Mouse (Mus musculus) limb, embryonic 10.5 days (tissue): ENCODE results near the gene Zfp185. TPM values are rescaled to one million over a fixed set of nuclear protein-coding genes. Genes with fewer than 3 reads are reported as not detected.

ENCODE experiments used
- DNase-seq: peaks from one replicate; pipeline ENCODE4 v3.0.0-alpha.2; 2017; ENCODE audit warnings: low spot score
- H3K27ac ChIP-seq: fragments of 300-500 bp; sonication (generic); 2 replicates; pipeline ENCODE4 v1.5.1; 2016; ENCODE audit warnings: mild to moderate bottlenecking
- H3K27me3 ChIP-seq: fragments of 300-500 bp; sonication (generic); 2 replicates; pipeline ENCODE4 v1.6.1; 2016; ENCODE audit warnings: low read depth, mild to moderate bottlenecking; ENCODE audit not compliant: poor library complexity, severe bottlenecking
- H3K36me3 ChIP-seq: fragments of 300-500 bp; sonication (generic); 2 replicates; pipeline ENCODE4 v1.6.1; 2016; ENCODE audit warnings: mild to moderate bottlenecking, moderate library complexity
- H3K4me1 ChIP-seq: fragments of 300-500 bp; sonication (generic); 2 replicates; pipeline ENCODE4 v1.6.1; 2016
- H3K4me3 ChIP-seq: fragments of 300-500 bp; sonication (generic); 2 replicates; pipeline ENCODE4 v1.5.1; 2016; ENCODE audit warnings: mild to moderate bottlenecking, moderate library complexity
- H3K9me3 ChIP-seq: fragments of 300-500 bp; sonication (generic); replicated peaks from 2 replicates; pipeline ENCODE4 v1.6.1; 2016; ENCODE audit warnings: mild to moderate bottlenecking
- WGBS: fragments of 180-500 bp; shearing (Covaris S2); methylation state at CpG from one replicate; pipeline ENCODE4 v1.1.7; 2016; 5-methylcytosine and 5-hydroxymethylcytosine counted together
- polyA plus RNA-seq: library from polyadenylated mRNA; unstranded; fragments of >200 nt; fragmentation: Nextera tagmentation; extraction: Ambion mirVana; gene quantifications from 2 replicates; pipeline ENCODE4 v1.2.1, GENCODE M21; 2016

Gene Zfp185
- polyA plus RNA-seq, 1 experiment from 2014 or later, result 3.9 TPM

- WGBS, result 83% methylated on average over 5 of the region's 5 CpGs
- no peaks in the 10 kb centered on the region for H3K36me3 ChIP-seq
- no peak overlapping the region for H3K4me3 ChIP-seq
- no peak for DNase-seq
- no peak overlapping the region for H3K27ac ChIP-seq
- peaks cover 69% of the 10 kb centered on the region for H3K27me3 ChIP-seq
- no peaks in the 10 kb centered on the region for H3K9me3 ChIP-seq
- H3K4me1 ChIP-seq, result no peaks in the 10 kb centered on the region
These were observed 16.0 kb downstream of the Zfp185 start for GRCm38 (mm10) chrX:73003110-73003509.

GRCm38 (mm10) chrX:73005678-73006077 lies 18.5 kb downstream of the Zfp185 start:
- 67% methylated on average over 4 of the region's 4 CpGs for WGBS
- Histone ChIP-seq H3K27me3 (peaks cover 60% of the 10 kb centered on the region), H3K36me3 (no peaks in the 10 kb centered on the region), H3K9me3 (no peaks in the 10 kb centered on the region), H3K4me1 (no peaks in the 10 kb centered on the region), H3K4me3 (no peak overlapping the region), H3K27ac (no peak overlapping the region)
- DNase-seq, result no peak

GRCm38 (mm10) chrX:73007597-73008479 lies 20.7 kb downstream of the Zfp185 start:
- 14% methylated on average over 25 of the region's 27 CpGs for WGBS
- Histone ChIP-seq H3K27ac (0 out of 2 replicates have a peak overlapping the region, but pooled peaks have one; percentile 58), H3K36me3 (no peaks in the 10 kb centered on the region)

GRCm38 (mm10) chrX:73012846-73013245 lies 25.7 kb downstream of the Zfp185 start:
- Histone ChIP-seq H3K9me3 (no peaks in the 10 kb centered on the region), H3K27me3 (peaks cover 70% of the 10 kb centered on the region), H3K4me1 (no peaks in the 10 kb centered on the region), H3K27ac (no peak overlapping the region), H3K4me3 (no peak overlapping the region), H3K36me3 (no peaks in the 10 kb centered on the region)
- no peak for DNase-seq
- 65% methylated on average over 4 of the region's 4 CpGs for WGBS

More at GRCm38 (mm10) chrX:73007597-73008479, 20.7 kb downstream of the Zfp185 start:
- Histone ChIP-seq H3K9me3 (no peaks in the 10 kb centered on the region), H3K4me3 (peak overlapping the region; percentile 46), H3K4me1 (no peaks in the 10 kb centered on the region), H3K27me3 (peaks cover 58% of the 10 kb centered on the region)
- DNase-seq, result peak; percentile 90

- H3K27me3 ChIP-seq, result peaks cover 54% of the 10 kb centered on the region
- no peaks in the 10 kb centered on the region for H3K9me3 ChIP-seq
- H3K4me1 ChIP-seq, result no peaks in the 10 kb centered on the region
- no peaks in the 10 kb centered on the region for H3K36me3 ChIP-seq
- H3K27ac ChIP-seq, result no peak within 1 kb of the TSS
- no peak for DNase-seq
- no peak within 1 kb of the TSS for H3K4me3 ChIP-seq
- 81% methylated on average over 1 of the region's 1 CpGs for WGBS
These were observed 49.9 kb downstream of the Zfp185 start, which contains the start of gene Pnma5 for GRCm38 (mm10) chrX:73037003-73037402. Gene Pnma5, minus strand, starts transcription at chrX:73037103.

- no peaks in the 10 kb centered on the region for H3K36me3 ChIP-seq
- DNase-seq, result no peak
- no peak overlapping the region for H3K27ac ChIP-seq
- no peak overlapping the region for H3K4me3 ChIP-seq
- H3K4me1 ChIP-seq, result no peaks in the 10 kb centered on the region
- no peaks in the 10 kb centered on the region for H3K9me3 ChIP-seq
- peaks cover 43% of the 10 kb centered on the region for H3K27me3 ChIP-seq
- 85% methylated on average over 8 of the region's 8 CpGs for WGBS
These were observed 51.7 kb downstream of the Zfp185 start for GRCm38 (mm10) chrX:73038831-73039230.

GRCm38 (mm10) chrX:73039666-73040065 lies 52.5 kb downstream of the Zfp185 start:
- Histone ChIP-seq H3K27ac (no peak overlapping the region), H3K36me3 (no peaks in the 10 kb centered on the region), H3K4me1 (no peaks in the 10 kb centered on the region), H3K9me3 (no peaks in the 10 kb centered on the region), H3K4me3 (no peak overlapping the region), H3K27me3 (peaks cover 40% of the 10 kb centered on the region)
- DNase-seq, result no peak
- 83% methylated on average over 12 of the region's 12 CpGs for WGBS

- no peaks in the 10 kb centered on the region for H3K9me3 ChIP-seq
- no peaks in the 10 kb centered on the region for H3K4me1 ChIP-seq
- 17% methylated on average over 14 of the region's 14 CpGs for WGBS
- H3K36me3 ChIP-seq, result no peaks in the 10 kb centered on the region
- peaks cover 28% of the 10 kb centered on the region for H3K27me3 ChIP-seq
- peak; percentile 92 for DNase-seq
- 0 out of 2 replicates have a peak overlapping the region, but pooled peaks have one; percentile 17 for H3K4me3 ChIP-seq
- peak overlapping the region; percentile 46; the same call in 1 of the 2 replicates for H3K27ac ChIP-seq
These were observed 66.9 kb downstream of the Zfp185 start for GRCm38 (mm10) chrX:73053860-73054563.

GRCm38 (mm10) chrX:73061528-73061927 lies 74.4 kb downstream of the Zfp185 start:
- Histone ChIP-seq H3K4me3 (no peak overlapping the region), H3K36me3 (no peaks in the 10 kb centered on the region), H3K9me3 (no peaks in the 10 kb centered on the region), H3K4me1 (peaks cover 9% of the 10 kb centered on the region; the same call in 1 of the 2 replicates), H3K27me3 (peaks cover 53% of the 10 kb centered on the region), H3K27ac (no peak overlapping the region)
- no peak for DNase-seq
- WGBS, result 92% methylated on average over 1 of the region's 1 CpGs

- Histone ChIP-seq H3K36me3 (no peaks in the 10 kb centered on the region), H3K4me3 (no peak overlapping the region), H3K27me3 (peaks cover 53% of the 10 kb centered on the region), H3K9me3 (no peaks in the 10 kb centered on the region), H3K4me1 (peaks cover 9% of the 10 kb centered on the region; the same call in 1 of the 2 replicates), H3K27ac (no peak overlapping the region)
- 55% methylated on average over 5 of the region's 5 CpGs for WGBS
- DNase-seq, result no peak
These were observed 75.2 kb downstream of the Zfp185 start for GRCm38 (mm10) chrX:73062323-73062722.

- DNase-seq, result peak; percentile 38
- Histone ChIP-seq H3K9me3 (no peaks in the 10 kb centered on the region), H3K27ac (no peak overlapping the region), H3K4me3 (peak overlapping the region; percentile 40), H3K36me3 (no peaks in the 10 kb centered on the region), H3K4me1 (peaks cover 9% of the 10 kb centered on the region; the same call in 1 of the 2 replicates), H3K27me3 (peaks cover 64% of the 10 kb centered on the region)
- 31% methylated on average over 24 of the region's 24 CpGs for WGBS
These were observed 76.6 kb downstream of the Zfp185 start for GRCm38 (mm10) chrX:73063512-73064414.

- 22% methylated on average over 7 of the region's 7 CpGs for whole genome bisulfite sequencing
- H3K36me3 ChIP-seq, result no peaks in the 10 kb centered on the region
These were observed 77.3 kb downstream of the Zfp185 start, which contains the start of gene Pnma3 for GRCm38 (mm10) chrX:73064415-73064793. Gene Pnma3, plus strand, starts transcription at chrX:73064787.

More at GRCm38 (mm10) chrX:73064415-73064793, 77.3 kb downstream of the Zfp185 start, which contains the start of gene Pnma3:
- Histone ChIP-seq H3K4me1 (peaks cover 9% of the 10 kb centered on the region; the same call in 1 of the 2 replicates), H3K9me3 (no peaks in the 10 kb centered on the region), H3K27me3 (peaks cover 64% of the 10 kb centered on the region), H3K4me3 (peak within 1 kb of the TSS; percentile 40), H3K27ac (no peak within 1 kb of the TSS)
- DNase-seq, result no peak
